Mouse (Mus musculus): ENCODE measurements around the gene Rccd1. TPM values are rescaled to one million over a fixed set of nuclear protein-coding genes. Genes with fewer than 3 reads are reported as not detected.
"Not testable (repeated sequence)": the region's sequence is repeated elsewhere in the genome, so short reads cannot be mapped to it uniquely, and the experiment has no call there.

The Rccd1 gene
- polyA plus RNA-seq, 1 experiment from 2014 or later = 12.8 TPM

- DNase-seq (ENCODE audit: low spot score) (no peak), ATAC-seq (ENCODE audit: insufficient read depth, low FRiP score, low TSS enrichment) (no peak)
- Histone ChIP-seq H3K4me1 (ENCODE audit: control insufficient read depth, insufficient read depth, low read length) (peaks cover 9% of the 10 kb centered on the region), H3K9ac (ENCODE audit: low read length) (no peak overlapping the region), H3K27ac (ENCODE audit: low read depth, low read length) (no peak overlapping the region), H3K36me3 (ENCODE audit: control insufficient read depth, insufficient read depth, low read length) (peaks cover 24% of the 10 kb centered on the region), H3K4me2 (ENCODE audit: low read depth) (no peak overlapping the region), H3K27me3 (ENCODE audit: control insufficient read depth, insufficient read depth, low read length) (no peaks in the 10 kb centered on the region), H3K9me3 (ENCODE audit: control insufficient read depth, low read length) (no peaks in the 10 kb centered on the region), H3K4me3 (ENCODE audit: low read depth, low read length) (no peak overlapping the region)
- 93% methylated on average over 16 of the region's 16 CpGs for WGBS
Measured at GRCm38 (mm10) chr7:80325292-80325868, 1.1 kb upstream of the Rccd1 start.

GRCm38 (mm10) chr7:80324816-80325119, 514 bp upstream of the Rccd1 start:
- H3K27ac ChIP-seq (ENCODE audit: low read depth, low read length); H3K9me3 ChIP-seq (ENCODE audit: control insufficient read depth, low read length); H3K4me1 ChIP-seq (ENCODE audit: control insufficient read depth, insufficient read depth, low read length); H3K9ac ChIP-seq (ENCODE audit: low read length); ATAC-seq (ENCODE audit: insufficient read depth, low FRiP score, low TSS enrichment); H3K27me3 ChIP-seq (ENCODE audit: control insufficient read depth, insufficient read depth, low read length); DNase-seq (ENCODE audit: low spot score): not testable (repeated sequence)
- Histone ChIP-seq H3K36me3 (ENCODE audit: control insufficient read depth, insufficient read depth, low read length) (peaks cover 24% of the 10 kb centered on the region), H3K4me3 (ENCODE audit: low read depth, low read length) (peak overlapping the region; percentile 55; the same call in 1 of the 2 replicates), H3K4me2 (ENCODE audit: low read depth) (peak overlapping the region; percentile 83)
- WGBS = 64% methylated on average over 4 of the region's 5 CpGs

GRCm38 (mm10) chr7:80323336-80323735, 918 bp downstream of the Rccd1 start:
- Histone ChIP-seq H3K27me3 (ENCODE audit: control insufficient read depth, insufficient read depth, low read length) (no peaks in the 10 kb centered on the region), H3K27ac (ENCODE audit: low read depth, low read length) (no peak overlapping the region; the same call in 1 of the 2 replicates), H3K4me1 (ENCODE audit: control insufficient read depth, insufficient read depth, low read length) (peaks cover 9% of the 10 kb centered on the region), H3K9ac (ENCODE audit: low read length) (peak overlapping the region; percentile 70), H3K4me3 (ENCODE audit: low read depth, low read length) (peak overlapping the region; percentile 55), H3K9me3 (ENCODE audit: control insufficient read depth, low read length) (no peaks in the 10 kb centered on the region), H3K4me2 (ENCODE audit: low read depth) (peak overlapping the region; percentile 83), H3K36me3 (ENCODE audit: control insufficient read depth, insufficient read depth, low read length) (peaks cover 13% of the 10 kb centered on the region)
- 23% methylated on average over 8 of the region's 8 CpGs for WGBS
- DNase-seq (ENCODE audit: low spot score) = no peak
- no peak for ATAC-seq (ENCODE audit: insufficient read depth, low FRiP score, low TSS enrichment)

GRCm38 (mm10) chr7:80319846-80320496, 4.3 kb downstream of the Rccd1 start:
- ATAC-seq (ENCODE audit: insufficient read depth, low FRiP score, low TSS enrichment) (no peak), DNase-seq (ENCODE audit: low spot score) (no peak)
- H3K4me2 ChIP-seq (ENCODE audit: low read depth) = no peak overlapping the region
- H3K9ac ChIP-seq (ENCODE audit: low read length) = no peak overlapping the region
- no peak overlapping the region for H3K4me3 ChIP-seq (ENCODE audit: low read depth, low read length)
- 86% methylated on average over 19 of the region's 19 CpGs for WGBS
- peaks cover 9% of the 10 kb centered on the region for H3K4me1 ChIP-seq (ENCODE audit: control insufficient read depth, insufficient read depth, low read length)
- no peaks in the 10 kb centered on the region for H3K27me3 ChIP-seq (ENCODE audit: control insufficient read depth, insufficient read depth, low read length)
- H3K27ac ChIP-seq (ENCODE audit: low read depth, low read length) = no peak overlapping the region
- peaks cover 6% of the 10 kb centered on the region for H3K36me3 ChIP-seq (ENCODE audit: control insufficient read depth, insufficient read depth, low read length)
- no peaks in the 10 kb centered on the region for H3K9me3 ChIP-seq (ENCODE audit: control insufficient read depth, low read length)

GRCm38 (mm10) chr7:80318670-80319069, 5.6 kb downstream of the Rccd1 start:
- Histone ChIP-seq H3K4me2 (ENCODE audit: low read depth) (no peak overlapping the region), H3K27ac (ENCODE audit: low read depth, low read length) (no peak overlapping the region), H3K9me3 (ENCODE audit: control insufficient read depth, low read length) (no peaks in the 10 kb centered on the region), H3K9ac (ENCODE audit: low read length) (no peak overlapping the region), H3K36me3 (ENCODE audit: control insufficient read depth, insufficient read depth, low read length) (peaks cover 15% of the 10 kb centered on the region), H3K27me3 (ENCODE audit: control insufficient read depth, insufficient read depth, low read length) (no peaks in the 10 kb centered on the region), H3K4me3 (ENCODE audit: low read depth, low read length) (no peak overlapping the region), H3K4me1 (ENCODE audit: control insufficient read depth, insufficient read depth, low read length) (peaks cover 9% of the 10 kb centered on the region)
- ATAC-seq (ENCODE audit: insufficient read depth, low FRiP score, low TSS enrichment) = no peak
- WGBS = 94% methylated on average over 4 of the region's 4 CpGs
- DNase-seq (ENCODE audit: low spot score) = no peak

GRCm38 (mm10) chr7:80317439-80318115, 6.7 kb downstream of the Rccd1 start:
- no peak overlapping the region for H3K27ac ChIP-seq (ENCODE audit: low read depth, low read length)
- no peaks in the 10 kb centered on the region for H3K9me3 ChIP-seq (ENCODE audit: control insufficient read depth, low read length)
- no peak overlapping the region for H3K4me2 ChIP-seq (ENCODE audit: low read depth)
- ATAC-seq (ENCODE audit: insufficient read depth, low FRiP score, low TSS enrichment) (no peak), DNase-seq (ENCODE audit: low spot score) (no peak)
- H3K4me1 ChIP-seq (ENCODE audit: control insufficient read depth, insufficient read depth, low read length) = no peaks in the 10 kb centered on the region; the same call in 1 of the 2 replicates
- WGBS = 87% methylated on average over 1 of the region's 1 CpGs
- peaks cover 18% of the 10 kb centered on the region for H3K36me3 ChIP-seq (ENCODE audit: control insufficient read depth, insufficient read depth, low read length)
- no peak overlapping the region for H3K9ac ChIP-seq (ENCODE audit: low read length)
- H3K27me3 ChIP-seq (ENCODE audit: control insufficient read depth, insufficient read depth, low read length) = no peaks in the 10 kb centered on the region
- H3K4me3 ChIP-seq (ENCODE audit: low read depth, low read length) = no peak overlapping the region

GRCm38 (mm10) chr7:80315733-80316132, 8.5 kb downstream of the Rccd1 start:
- 83% methylated on average over 2 of the region's 2 CpGs for WGBS
- Histone ChIP-seq H3K27ac (ENCODE audit: low read depth, low read length) (no peak overlapping the region), H3K9me3 (ENCODE audit: control insufficient read depth, low read length) (no peaks in the 10 kb centered on the region), H3K27me3 (ENCODE audit: control insufficient read depth, insufficient read depth, low read length) (no peaks in the 10 kb centered on the region), H3K9ac (ENCODE audit: low read length) (no peak overlapping the region), H3K36me3 (ENCODE audit: control insufficient read depth, insufficient read depth, low read length) (peaks cover 24% of the 10 kb centered on the region), H3K4me1 (ENCODE audit: control insufficient read depth, insufficient read depth, low read length) (no peaks in the 10 kb centered on the region), H3K4me3 (ENCODE audit: low read depth, low read length) (no peak overlapping the region), H3K4me2 (ENCODE audit: low read depth) (no peak overlapping the region)
- no peak for DNase-seq (ENCODE audit: low spot score)
- ATAC-seq (ENCODE audit: insufficient read depth, low FRiP score, low TSS enrichment) = no peak

GRCm38 (mm10) chr7:80310771-80311170, 13.5 kb downstream of the Rccd1 start:
- 85% methylated on average over 7 of the region's 7 CpGs for WGBS

GRCm38 (mm10) chr7:80307766-80308165, 16.5 kb downstream of the Rccd1 start:
- Histone ChIP-seq H3K27ac (ENCODE audit: low read depth, low read length) (no peak overlapping the region), H3K36me3 (ENCODE audit: control insufficient read depth, insufficient read depth, low read length) (peaks cover 19% of the 10 kb centered on the region), H3K9ac (ENCODE audit: low read length) (no peak overlapping the region), H3K4me3 (ENCODE audit: low read depth, low read length) (no peak overlapping the region), H3K4me2 (ENCODE audit: low read depth) (no peak overlapping the region), H3K4me1 (ENCODE audit: control insufficient read depth, insufficient read depth, low read length) (no peaks in the 10 kb centered on the region), H3K9me3 (ENCODE audit: control insufficient read depth, low read length) (no peaks in the 10 kb centered on the region), H3K27me3 (ENCODE audit: control insufficient read depth, insufficient read depth, low read length) (no peaks in the 10 kb centered on the region)
- 92% methylated on average over 3 of the region's 3 CpGs for WGBS
- DNase-seq (ENCODE audit: low spot score) (no peak), ATAC-seq (ENCODE audit: insufficient read depth, low FRiP score, low TSS enrichment) (no peak)

More at GRCm38 (mm10) chr7:80310771-80311170, 13.5 kb downstream of the Rccd1 start:
- H3K27ac ChIP-seq (ENCODE audit: low read depth, low read length) = no peak overlapping the region
- no peak for ATAC-seq (ENCODE audit: insufficient read depth, low FRiP score, low TSS enrichment)
- H3K4me1 ChIP-seq (ENCODE audit: control insufficient read depth, insufficient read depth, low read length) = no peaks in the 10 kb centered on the region
- H3K9ac ChIP-seq (ENCODE audit: low read length) = no peak overlapping the region
- H3K27me3 ChIP-seq (ENCODE audit: control insufficient read depth, insufficient read depth, low read length) = no peaks in the 10 kb centered on the region
- no peak overlapping the region for H3K4me3 ChIP-seq (ENCODE audit: low read depth, low read length)
- no peak overlapping the region for H3K4me2 ChIP-seq (ENCODE audit: low read depth)
- no peak for DNase-seq (ENCODE audit: low spot score)
- no peaks in the 10 kb centered on the region for H3K9me3 ChIP-seq (ENCODE audit: control insufficient read depth, low read length)
- peaks cover 27% of the 10 kb centered on the region for H3K36me3 ChIP-seq (ENCODE audit: control insufficient read depth, insufficient read depth, low read length)
